Mouse (Mus musculus): ENCODE results near the gene Cep78.

Gene Cep78

GRCm38 (mm10) chr19:15984449-15985171, at the start of gene Cep78:
Cep78 (minus strand) TSS chr19:15984989.
- peak; percentile 80 to 91 for DNase-seq (ENCODE audit: low spot score in 2 of 2)

GRCm38 (mm10) chr19:16031276-16031675, 46.5 kb upstream of the Cep78 start:
- DNase-seq (ENCODE audit: low spot score in 2 of 2) = no peak

- DNase-seq (ENCODE audit: low spot score in 2 of 2) = peak in 1 of 2 experiments; percentile 19
Observed at GRCm38 (mm10) chr19:16029253-16029771, 44.5 kb upstream of the Cep78 start.

GRCm38 (mm10) chr19:16028746-16029252, 44.0 kb upstream of the Cep78 start:
- DNase-seq (ENCODE audit: low spot score in 2 of 2) = no peak

GRCm38 (mm10) chr19:16027876-16028670, 43.3 kb upstream of the Cep78 start:
- no peak for DNase-seq (ENCODE audit: low spot score in 2 of 2)

GRCm38 (mm10) chr19:16026276-16026675, 41.5 kb upstream of the Cep78 start:
- DNase-seq (ENCODE audit: low spot score in 2 of 2) = no peak

GRCm38 (mm10) chr19:16022178-16022577, 37.4 kb upstream of the Cep78 start:
- no peak for DNase-seq (ENCODE audit: low spot score in 2 of 2)

- DNase-seq (ENCODE audit: low spot score in 2 of 2) = no peak
Observed at GRCm38 (mm10) chr19:16016171-16016570, 31.4 kb upstream of the Cep78 start.

- DNase-seq (ENCODE audit: low spot score in 2 of 2) = no peak
Observed at GRCm38 (mm10) chr19:16015191-16015968, 30.6 kb upstream of the Cep78 start.

- DNase-seq (ENCODE audit: low spot score in 2 of 2) = no peak
Observed at GRCm38 (mm10) chr19:16009746-16010337, 25.1 kb upstream of the Cep78 start.

- no peak for DNase-seq (ENCODE audit: low spot score in 2 of 2)
Observed at GRCm38 (mm10) chr19:16009111-16009510, 24.3 kb upstream of the Cep78 start.

- DNase-seq (ENCODE audit: low spot score in 2 of 2) = no peak
Observed at GRCm38 (mm10) chr19:16007131-16007530, 22.3 kb upstream of the Cep78 start.

- DNase-seq (ENCODE audit: low spot score in 2 of 2) = peak; percentile 39 to 70
Observed at GRCm38 (mm10) chr19:15998157-15998556, 13.4 kb upstream of the Cep78 start.

GRCm38 (mm10) chr19:15996901-15997564, 12.2 kb upstream of the Cep78 start:
- DNase-seq (ENCODE audit: low spot score in 2 of 2) = peak; percentile 29 to 71

- DNase-seq (ENCODE audit: low spot score in 2 of 2) = no peak
Observed at GRCm38 (mm10) chr19:15990102-15990501, 5.3 kb upstream of the Cep78 start.

GRCm38 (mm10) chr19:15985172-15985713, 454 bp upstream of the Cep78 start:
- DNase-seq (ENCODE audit: low spot score in 2 of 2) = no peak

GRCm38 (mm10) chr19:15983739-15984344, 947 bp downstream of the Cep78 start:
- no peak for DNase-seq (ENCODE audit: low spot score in 2 of 2)

- DNase-seq (ENCODE audit: low spot score in 2 of 2) = no peak
Observed at GRCm38 (mm10) chr19:15982926-15983738, 1.7 kb downstream of the Cep78 start.

GRCm38 (mm10) chr19:15981861-15982260, 2.9 kb downstream of the Cep78 start:
- peak; percentile 48 to 61 for DNase-seq (ENCODE audit: low spot score in 2 of 2)

All from cerebellum, postnatal 4 days (tissue).